Mouse (Mus musculus): ENCODE measurements around the gene Uroc1. TPM values are rescaled to one million over a fixed set of nuclear protein-coding genes. Genes with fewer than 3 reads are reported as not detected.

Uroc1 gene
- polyA plus RNA-seq, 1 experiment: 0.09 TPM

DNA sequence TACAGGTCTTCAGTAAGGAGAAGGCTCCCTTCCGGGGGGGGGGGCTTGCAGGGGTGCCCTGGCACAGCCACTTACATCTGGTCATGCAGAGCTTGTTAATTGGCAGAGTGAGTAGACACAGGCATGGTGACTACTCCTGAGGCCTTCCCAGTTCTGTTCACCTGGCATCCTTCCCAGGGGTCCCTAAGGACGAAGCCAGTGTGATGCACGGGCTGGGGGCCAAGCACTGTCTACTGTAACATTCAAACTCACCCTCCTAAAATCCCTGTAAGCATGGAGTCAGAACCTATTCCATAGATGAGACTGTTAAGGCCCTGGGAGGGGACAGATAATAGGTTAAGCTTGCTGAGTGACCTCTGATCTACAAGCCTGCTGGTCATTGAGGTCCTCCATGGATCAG is 9.1 kb upstream of the Uroc1 start:
- no peaks in the 10 kb centered on the region for H3K27me3 ChIP-seq (ENCODE audit: control insufficient read depth, insufficient read depth, low read length)
- H3K4me1 ChIP-seq (replicated peaks; ENCODE audit: control insufficient read depth, insufficient read depth, low read length): no peaks in the 10 kb centered on the region
- H3K27ac ChIP-seq (ENCODE audit: control insufficient read depth, insufficient read depth, low read length): no peak overlapping the region
- 84% methylated on average over 3 of the region's 3 CpGs for WGBS
- TF ChIP-seq POLR2A (IDR thresholded peaks at IDR 0.05; ENCODE audit: control insufficient read depth, extremely low read depth, insufficient read depth, low read length, poor library complexity) (no peak), CTCF (IDR thresholded peaks at IDR 0.05; ENCODE audit: borderline replicate concordance, control insufficient read depth, extremely low read depth, insufficient read depth, low read length, poor library complexity) (no peak)
- H3K4me3 ChIP-seq (ENCODE audit: control insufficient read depth, insufficient read depth, low read length): no peak overlapping the region
- H3K36me3 ChIP-seq (ENCODE audit: control insufficient read depth, insufficient read depth, low read length): no peaks in the 10 kb centered on the region
- no peak for DNase-seq

DNA sequence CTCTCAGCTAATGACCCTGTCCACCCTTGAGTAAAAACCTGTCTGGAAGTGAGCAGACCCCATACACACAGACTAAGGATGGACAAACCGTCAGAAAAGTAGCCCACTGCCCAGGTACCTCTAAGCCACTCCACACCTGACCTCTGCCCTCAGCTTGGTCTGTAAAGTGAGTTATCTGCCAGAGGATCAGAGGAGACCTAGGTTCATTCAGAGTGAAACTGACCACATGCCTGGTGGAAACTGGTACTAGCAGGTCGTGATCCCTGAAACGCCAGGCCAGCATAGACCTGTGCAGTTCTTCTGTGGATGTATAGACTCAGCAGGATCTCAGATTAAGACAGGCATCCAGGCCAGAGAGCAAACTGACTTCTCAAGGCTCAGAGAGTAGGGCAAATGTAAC is 8.6 kb upstream of the Uroc1 start:
- no peaks in the 10 kb centered on the region for H3K4me1 ChIP-seq (replicated peaks; ENCODE audit: control insufficient read depth, insufficient read depth, low read length)
- H3K27me3 ChIP-seq (ENCODE audit: control insufficient read depth, insufficient read depth, low read length): no peaks in the 10 kb centered on the region
- no peak overlapping the region for H3K27ac ChIP-seq (ENCODE audit: control insufficient read depth, insufficient read depth, low read length)
- no peaks in the 10 kb centered on the region for H3K36me3 ChIP-seq (ENCODE audit: control insufficient read depth, insufficient read depth, low read length)
- 71% methylated on average over 3 of the region's 3 CpGs for WGBS
- H3K4me3 ChIP-seq (ENCODE audit: control insufficient read depth, insufficient read depth, low read length): no peak overlapping the region
- TF ChIP-seq CTCF (IDR thresholded peaks at IDR 0.05; ENCODE audit: borderline replicate concordance, control insufficient read depth, extremely low read depth, insufficient read depth, low read length, poor library complexity) (no peak), POLR2A (IDR thresholded peaks at IDR 0.05; ENCODE audit: control insufficient read depth, extremely low read depth, insufficient read depth, low read length, poor library complexity) (no peak)
- DNase-seq: no peak

- no peaks in the 10 kb centered on the region for H3K27me3 ChIP-seq (ENCODE audit: control insufficient read depth, insufficient read depth, low read length)
- no peak within 1 kb of the TSS for H3K27ac ChIP-seq (ENCODE audit: control insufficient read depth, insufficient read depth, low read length)
- no peak within 1 kb of the TSS for H3K4me3 ChIP-seq (ENCODE audit: control insufficient read depth, insufficient read depth, low read length)
- no peak for DNase-seq
- H3K36me3 ChIP-seq (ENCODE audit: control insufficient read depth, insufficient read depth, low read length): no peaks in the 10 kb centered on the region
- no peaks in the 10 kb centered on the region for H3K4me1 ChIP-seq (replicated peaks; ENCODE audit: control insufficient read depth, insufficient read depth, low read length)
- 10% methylated on average over 22 of the region's 22 CpGs for WGBS
- no peak for TF ChIP-seq CTCF (IDR thresholded peaks at IDR 0.05; ENCODE audit: borderline replicate concordance, control insufficient read depth, extremely low read depth, insufficient read depth, low read length, poor library complexity)
- TF ChIP-seq POLR2A (IDR thresholded peaks at IDR 0.05; ENCODE audit: control insufficient read depth, extremely low read depth, insufficient read depth, low read length, poor library complexity): no peak
Measured at GRCm38 (mm10) chr6:90324991-90325390, 8.1 kb upstream of the Uroc1 start, which contains the start of gene Chst13. Gene Chst13, minus strand, starts transcription at chr6:90325185.

GRCm38 (mm10) chr6:90327670-90328069 is 5.4 kb upstream of the Uroc1 start:
- TF ChIP-seq CTCF (IDR thresholded peaks at IDR 0.05; ENCODE audit: borderline replicate concordance, control insufficient read depth, extremely low read depth, insufficient read depth, low read length, poor library complexity): no peak
- TF ChIP-seq POLR2A (IDR thresholded peaks at IDR 0.05; ENCODE audit: control insufficient read depth, extremely low read depth, insufficient read depth, low read length, poor library complexity): no peak
- WGBS: 22% methylated on average over 6 of the region's 6 CpGs
- Histone ChIP-seq H3K4me3 (ENCODE audit: control insufficient read depth, insufficient read depth, low read length) (no peak overlapping the region), H3K27me3 (ENCODE audit: control insufficient read depth, insufficient read depth, low read length) (no peaks in the 10 kb centered on the region), H3K4me1 (replicated peaks; ENCODE audit: control insufficient read depth, insufficient read depth, low read length) (no peaks in the 10 kb centered on the region), H3K36me3 (ENCODE audit: control insufficient read depth, insufficient read depth, low read length) (no peaks in the 10 kb centered on the region), H3K27ac (ENCODE audit: control insufficient read depth, insufficient read depth, low read length) (no peak overlapping the region)
- no peak for DNase-seq

GRCm38 (mm10) chr6:90329953-90330352 is 3.1 kb upstream of the Uroc1 start:
- no peak for DNase-seq

DNA sequence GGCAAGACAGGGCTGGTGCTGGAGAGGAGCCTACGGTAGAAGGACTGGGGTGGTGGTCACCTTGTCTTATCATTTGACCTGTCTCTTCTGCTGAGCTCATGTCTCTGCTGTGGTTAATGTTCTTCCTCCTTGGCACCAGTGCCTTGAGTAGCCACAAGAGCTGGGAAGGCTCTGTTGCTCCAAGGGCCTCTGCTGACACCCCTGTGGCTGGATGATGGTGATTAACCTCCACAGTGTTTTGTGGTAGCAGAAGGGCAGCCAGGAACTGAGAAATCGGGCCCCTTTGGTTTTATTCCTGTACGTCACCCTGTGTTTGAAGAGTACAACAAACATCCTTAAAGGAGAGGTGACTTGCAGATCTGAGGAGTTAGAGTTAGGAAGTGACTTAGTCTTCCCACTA is 1.2 kb downstream of the Uroc1 start:
- no peaks in the 10 kb centered on the region for H3K27me3 ChIP-seq (ENCODE audit: control insufficient read depth, insufficient read depth, low read length)
- DNase-seq: no peak
- no peak overlapping the region for H3K27ac ChIP-seq (ENCODE audit: control insufficient read depth, insufficient read depth, low read length)
- H3K36me3 ChIP-seq (ENCODE audit: control insufficient read depth, insufficient read depth, low read length): no peaks in the 10 kb centered on the region
- no peaks in the 10 kb centered on the region for H3K4me1 ChIP-seq (replicated peaks; ENCODE audit: control insufficient read depth, insufficient read depth, low read length)
- TF ChIP-seq POLR2A (IDR thresholded peaks at IDR 0.05; ENCODE audit: control insufficient read depth, extremely low read depth, insufficient read depth, low read length, poor library complexity) (no peak), CTCF (IDR thresholded peaks at IDR 0.05; ENCODE audit: borderline replicate concordance, control insufficient read depth, extremely low read depth, insufficient read depth, low read length, poor library complexity) (no peak)
- H3K4me3 ChIP-seq (ENCODE audit: control insufficient read depth, insufficient read depth, low read length): no peak overlapping the region
- 44% methylated on average over 3 of the region's 3 CpGs for WGBS

More at GRCm38 (mm10) chr6:90329953-90330352, 3.1 kb upstream of the Uroc1 start:
- Histone ChIP-seq H3K4me1 (replicated peaks; ENCODE audit: control insufficient read depth, insufficient read depth, low read length) (no peaks in the 10 kb centered on the region), H3K27ac (ENCODE audit: control insufficient read depth, insufficient read depth, low read length) (no peak overlapping the region), H3K36me3 (ENCODE audit: control insufficient read depth, insufficient read depth, low read length) (no peaks in the 10 kb centered on the region), H3K27me3 (ENCODE audit: control insufficient read depth, insufficient read depth, low read length) (no peaks in the 10 kb centered on the region), H3K4me3 (ENCODE audit: control insufficient read depth, insufficient read depth, low read length) (no peak overlapping the region)
- TF ChIP-seq CTCF (IDR thresholded peaks at IDR 0.05; ENCODE audit: borderline replicate concordance, control insufficient read depth, extremely low read depth, insufficient read depth, low read length, poor library complexity): no peak
- TF ChIP-seq POLR2A (IDR thresholded peaks at IDR 0.05; ENCODE audit: control insufficient read depth, extremely low read depth, insufficient read depth, low read length, poor library complexity): no peak
- 24% methylated on average over 1 of the region's 1 CpGs for WGBS

DNA sequence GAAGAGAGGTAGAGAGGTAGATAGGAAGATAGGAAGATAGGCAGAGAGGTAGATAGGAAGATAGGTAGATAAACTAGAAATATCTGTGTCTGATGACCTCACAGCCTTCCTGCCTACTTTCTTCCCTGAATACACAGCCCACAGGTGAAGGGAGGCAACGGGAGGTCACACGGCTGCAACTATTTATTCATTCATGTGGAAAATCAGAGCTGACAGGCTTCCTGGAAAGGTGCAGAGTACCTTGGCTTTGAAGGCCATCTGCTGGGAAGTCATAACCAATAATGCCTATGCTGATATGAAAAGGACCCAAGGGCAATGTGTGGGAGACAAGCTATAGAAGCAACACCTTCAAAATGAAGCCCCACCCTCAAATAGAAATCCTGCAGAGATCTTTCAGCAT is 9.3 kb downstream of the Uroc1 start:
- no peak for DNase-seq
- Histone ChIP-seq H3K27ac (ENCODE audit: control insufficient read depth, insufficient read depth, low read length) (no peak overlapping the region), H3K27me3 (ENCODE audit: control insufficient read depth, insufficient read depth, low read length) (no peaks in the 10 kb centered on the region), H3K4me3 (ENCODE audit: control insufficient read depth, insufficient read depth, low read length) (no peak overlapping the region), H3K36me3 (ENCODE audit: control insufficient read depth, insufficient read depth, low read length) (no peaks in the 10 kb centered on the region), H3K4me1 (replicated peaks; ENCODE audit: control insufficient read depth, insufficient read depth, low read length) (no peaks in the 10 kb centered on the region)
- 81% methylated on average over 2 of the region's 2 CpGs for WGBS
- TF ChIP-seq CTCF (IDR thresholded peaks at IDR 0.05; ENCODE audit: borderline replicate concordance, control insufficient read depth, extremely low read depth, insufficient read depth, low read length, poor library complexity) (no peak), POLR2A (IDR thresholded peaks at IDR 0.05; ENCODE audit: control insufficient read depth, extremely low read depth, insufficient read depth, low read length, poor library complexity) (no peak)
